Mouse (Mus musculus) embryonic facial prominence, embryonic 11.5 days (tissue): ENCODE data around the gene Adamts6. TPM values are rescaled to one million over a fixed set of nuclear protein-coding genes. Genes with fewer than 3 reads are reported as not detected.

Experiments used
- ATAC-seq: fragments of 200-750 bp; cut with Nextera tagmentation; replicated peaks from 2 replicates; pipeline ENCODE4 v1.8.0; 2017; ENCODE audit warnings: low read depth; ENCODE audit not compliant: insufficient number of reproducible peaks, low FRiP score, low TSS enrichment
- DNase-seq: peaks from one replicate; pipeline ENCODE4 v3.0.0-alpha.2; 2015; ENCODE audit warnings: low spot score
- H3K27ac ChIP-seq: fragments of 300-500 bp; sonication (generic); replicated peaks from 2 replicates; pipeline ENCODE4 v1.5.1; 2014; ENCODE audit warnings: mild to moderate bottlenecking, low read depth, low read length, control low read depth
- H3K27me3 ChIP-seq: fragments of 300-500 bp; sonication (generic); 2 replicates; pipeline ENCODE4 v1.6.1; 2014; ENCODE audit warnings: mild to moderate bottlenecking, low read length, moderate library complexity, mixed read lengths; ENCODE audit not compliant: control insufficient read depth, insufficient read depth
- H3K36me3 ChIP-seq: fragments of 300-500 bp; sonication (generic); replicated peaks from 2 replicates; pipeline ENCODE4 v1.6.1; 2014; ENCODE audit warnings: low read depth, mild to moderate bottlenecking, low read length, moderate library complexity, mixed read lengths; ENCODE audit not compliant: control insufficient read depth, insufficient read depth
- H3K4me1 ChIP-seq: fragments of 300-500 bp; sonication (generic); 2 replicates; pipeline ENCODE4 v1.6.1; 2014; ENCODE audit warnings: low read length, mixed read lengths; ENCODE audit not compliant: control insufficient read depth, insufficient read depth
- H3K4me2 ChIP-seq: fragments of 300-500 bp; sonication (generic); 2 replicates; pipeline ENCODE4 v1.6.1; 2014; ENCODE audit warnings: low read depth, mild to moderate bottlenecking, control low read depth, low read length, moderate library complexity
- H3K4me3 ChIP-seq: fragments of 300-500 bp; sonication (generic); 2 replicates; pipeline ENCODE4 v1.5.1; 2014; ENCODE audit warnings: low read depth, low read length, control low read depth
- H3K9ac ChIP-seq: fragments of 300-500 bp; sonication (generic); replicated peaks from 2 replicates; pipeline ENCODE4 v1.6.1; 2014; ENCODE audit warnings: mild to moderate bottlenecking, control low read depth, low read length
- H3K9me3 ChIP-seq: fragments of 300-500 bp; sonication (generic); replicated peaks from 2 replicates; pipeline ENCODE4 v1.6.1; 2016; ENCODE audit warnings: mild to moderate bottlenecking, low read length, inconsistent platforms, mixed read lengths; ENCODE audit not compliant: control insufficient read depth
- WGBS: fragments of 180-500 bp; shearing (Covaris S2); extraction: QIAGEN DNeasy Blood & Tissue Kit; methylation state at CpG from one replicate; pipeline ENCODE4 v1.1.7; 2014; 5-methylcytosine and 5-hydroxymethylcytosine counted together
- polyA plus RNA-seq: library from polyadenylated mRNA; unstranded; fragments of >200 nt; fragmentation: Nextera tagmentation; extraction: Ambion mirVana; gene quantifications from 2 replicates; pipeline ENCODE4 v1.2.1, GENCODE M21; 2014

Adamts6 gene
- polyA plus RNA-seq, 1 experiment from 2014 or later: 3.1 TPM

DNA sequence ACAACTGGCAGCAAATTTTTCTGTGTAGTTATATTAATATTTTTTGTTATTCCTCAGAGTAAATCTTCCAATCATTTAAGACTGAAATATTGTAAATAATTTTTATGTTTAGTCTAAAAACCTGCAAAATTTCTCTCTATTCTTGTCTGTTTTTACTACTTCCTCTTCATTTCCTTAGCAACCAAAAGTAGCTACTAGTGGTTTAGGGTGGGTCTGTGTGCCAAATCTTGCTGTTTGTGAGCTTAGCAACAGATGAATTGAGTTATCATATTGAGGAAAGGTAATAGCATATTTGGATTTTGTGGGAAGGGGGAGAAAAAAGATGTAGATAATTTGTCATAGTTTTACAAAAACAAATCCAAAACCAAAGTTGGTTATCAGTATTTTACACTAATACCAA, 1.5 kb downstream of the Adamts6 start:
- ATAC-seq: no peak
- H3K9me3 ChIP-seq: no peaks in the 10 kb centered on the region
- H3K36me3 ChIP-seq: no peaks in the 10 kb centered on the region
- no peaks in the 10 kb centered on the region for H3K4me1 ChIP-seq
- no peaks in the 10 kb centered on the region for H3K27me3 ChIP-seq
- no peak overlapping the region for H3K27ac ChIP-seq
- DNase-seq: peak; percentile 13
- H3K4me3 ChIP-seq: no peak overlapping the region
- no peak overlapping the region for H3K9ac ChIP-seq
- H3K4me2 ChIP-seq: no peak overlapping the region; the same call in 1 of the 2 replicates

- DNase-seq (no peak), ATAC-seq (no peak)
- no peaks in the 10 kb centered on the region for H3K9me3 ChIP-seq
- no peaks in the 10 kb centered on the region for H3K27me3 ChIP-seq
- no peaks in the 10 kb centered on the region for H3K36me3 ChIP-seq
- H3K4me2 ChIP-seq: no peak overlapping the region
- WGBS: 90% methylated on average over 1 of the region's 1 CpGs
- H3K4me3 ChIP-seq: no peak overlapping the region
- H3K4me1 ChIP-seq: no peaks in the 10 kb centered on the region
- no peak overlapping the region for H3K9ac ChIP-seq
- no peak overlapping the region for H3K27ac ChIP-seq
Measured at GRCm38 (mm10) chr13:104295472-104295871, 7.8 kb downstream of the Adamts6 start.

DNA sequence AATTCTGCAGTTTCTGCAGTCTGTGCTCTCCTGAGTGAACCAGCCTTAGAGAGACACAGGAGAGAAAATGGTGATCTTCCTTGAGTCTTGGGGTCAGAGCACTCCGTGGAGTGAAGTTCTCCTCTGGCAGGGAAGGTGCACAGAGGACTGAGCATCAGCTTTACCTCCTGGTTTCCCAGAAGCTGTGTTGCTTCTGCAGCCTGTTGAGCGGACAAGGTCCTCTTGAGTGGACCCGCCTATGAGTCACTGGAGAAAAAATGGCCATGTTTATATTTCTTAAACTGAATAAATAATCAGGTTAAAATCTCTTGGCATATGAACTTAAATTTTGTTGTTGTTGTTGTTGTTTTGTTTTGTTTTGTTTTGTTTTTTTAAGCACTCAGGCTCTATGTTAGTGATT, 41.7 kb downstream of the Adamts6 start:
- H3K4me3 ChIP-seq: no peak overlapping the region
- no peaks in the 10 kb centered on the region for H3K27me3 ChIP-seq
- H3K9me3 ChIP-seq: no peaks in the 10 kb centered on the region
- H3K27ac ChIP-seq: no peak overlapping the region
- H3K4me2 ChIP-seq: no peak overlapping the region
- ATAC-seq: no peak
- 91% methylated on average over 3 of the region's 3 CpGs for WGBS
- H3K4me1 ChIP-seq: no peaks in the 10 kb centered on the region
- H3K36me3 ChIP-seq: no peaks in the 10 kb centered on the region
- no peak overlapping the region for H3K9ac ChIP-seq
- no peak for DNase-seq

DNA sequence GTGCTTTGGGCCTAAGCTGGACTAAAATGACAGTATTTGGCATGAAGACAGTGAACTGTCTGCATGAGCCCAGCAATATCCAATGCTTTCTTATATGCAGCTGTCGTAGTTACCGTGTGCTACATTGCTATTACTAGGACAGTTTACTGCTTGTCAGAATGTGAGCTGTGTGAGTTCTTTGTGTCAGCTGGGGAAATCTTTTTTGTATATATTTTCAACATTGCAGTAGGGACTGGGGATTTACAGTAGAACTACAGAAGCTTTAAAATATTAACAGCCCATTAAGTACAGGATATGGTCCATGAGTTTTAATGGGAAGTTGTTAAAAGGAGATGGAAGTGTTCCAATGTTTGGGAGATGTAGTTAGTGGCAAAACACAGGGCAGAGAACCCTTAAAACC, 42.1 kb downstream of the Adamts6 start:
- DNase-seq: no peak
- no peaks in the 10 kb centered on the region for H3K36me3 ChIP-seq
- no peak overlapping the region for H3K4me2 ChIP-seq
- H3K4me1 ChIP-seq: no peaks in the 10 kb centered on the region
- no peak overlapping the region for H3K4me3 ChIP-seq
- no peak for ATAC-seq
- no peak overlapping the region for H3K9ac ChIP-seq
- H3K9me3 ChIP-seq: no peaks in the 10 kb centered on the region
- H3K27ac ChIP-seq: no peak overlapping the region
- H3K27me3 ChIP-seq: no peaks in the 10 kb centered on the region
- 90% methylated on average over 2 of the region's 2 CpGs for WGBS

- Histone ChIP-seq H3K4me1 (no peaks in the 10 kb centered on the region), H3K9ac (no peak overlapping the region), H3K4me2 (no peak overlapping the region), H3K27me3 (no peaks in the 10 kb centered on the region), H3K9me3 (no peaks in the 10 kb centered on the region), H3K27ac (no peak overlapping the region), H3K36me3 (no peaks in the 10 kb centered on the region), H3K4me3 (no peak overlapping the region)
- peak; percentile 11 for DNase-seq
- WGBS: 48% methylated on average over 5 of the region's 5 CpGs
- no peak for ATAC-seq
Measured at GRCm38 (mm10) chr13:104352590-104352989, 65.0 kb downstream of the Adamts6 start.

DNA sequence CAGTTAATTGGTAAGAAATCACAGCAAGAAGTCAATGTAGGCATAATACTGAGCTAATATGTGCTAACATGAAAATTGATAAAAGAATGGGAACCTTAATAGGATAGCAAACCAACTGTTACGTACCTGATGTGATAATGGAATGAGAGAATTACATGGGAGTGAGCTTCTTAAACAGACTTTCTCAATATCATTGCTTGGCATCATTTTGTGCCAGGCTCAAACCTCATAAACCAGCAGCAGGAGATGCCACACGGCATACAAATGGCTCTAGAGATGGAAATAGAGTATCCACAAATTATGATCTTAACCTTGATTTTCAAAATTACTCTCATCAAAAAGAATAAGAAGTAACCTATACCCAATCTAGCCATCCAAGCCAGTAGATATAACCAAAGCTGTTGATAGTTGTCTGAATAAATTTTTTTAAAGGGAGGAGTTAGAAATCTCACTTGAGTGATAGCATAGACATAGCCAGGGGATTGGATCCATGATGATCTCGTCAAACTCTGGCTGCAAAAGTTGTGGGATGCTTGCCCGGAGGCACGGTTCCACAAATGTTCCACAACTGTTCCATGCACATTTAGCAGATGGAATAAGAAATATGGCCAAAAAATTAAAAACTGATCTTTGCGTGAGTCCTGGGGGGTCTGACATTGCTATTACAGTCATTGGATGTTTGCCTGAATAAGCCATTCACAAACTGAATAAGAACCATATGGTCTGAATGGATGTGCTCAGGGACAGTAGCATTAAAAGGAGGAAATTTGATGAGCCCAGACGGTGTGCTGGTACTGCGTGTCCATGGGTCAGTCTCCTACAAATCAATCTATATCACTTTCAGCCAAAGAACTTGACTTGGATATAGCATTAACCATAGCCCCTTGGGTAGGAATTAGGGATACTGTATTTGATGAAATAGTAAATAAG, 106.1 kb downstream of the Adamts6 start:
- H3K9me3 ChIP-seq: no peaks in the 10 kb centered on the region
- WGBS: 80% methylated on average over 8 of the region's 8 CpGs
- H3K9ac ChIP-seq: no peak overlapping the region
- H3K4me1 ChIP-seq: no peaks in the 10 kb centered on the region
- no peak for ATAC-seq
- no peak overlapping the region for H3K27ac ChIP-seq
- H3K36me3 ChIP-seq: no peaks in the 10 kb centered on the region
- H3K4me3 ChIP-seq: no peak overlapping the region
- no peak overlapping the region for H3K4me2 ChIP-seq
- DNase-seq: no peak
- no peaks in the 10 kb centered on the region for H3K27me3 ChIP-seq

GRCm38 (mm10) chr13:104397814-104398213, 110.2 kb downstream of the Adamts6 start:
- DNase-seq (no peak), ATAC-seq (no peak)
- no peak overlapping the region for H3K9ac ChIP-seq
- H3K9me3 ChIP-seq: no peaks in the 10 kb centered on the region
- 77% methylated on average over 8 of the region's 8 CpGs for WGBS
- no peak overlapping the region for H3K4me3 ChIP-seq
- H3K27ac ChIP-seq: no peak overlapping the region
- no peaks in the 10 kb centered on the region for H3K27me3 ChIP-seq
- H3K4me1 ChIP-seq: no peaks in the 10 kb centered on the region
- no peaks in the 10 kb centered on the region for H3K36me3 ChIP-seq
- H3K4me2 ChIP-seq: no peak overlapping the region

GRCm38 (mm10) chr13:104432734-104433133, 145.1 kb downstream of the Adamts6 start:
- ATAC-seq (no peak), DNase-seq (no peak)
- H3K9ac ChIP-seq: no peak overlapping the region
- no peaks in the 10 kb centered on the region for H3K4me1 ChIP-seq
- no peaks in the 10 kb centered on the region for H3K36me3 ChIP-seq
- WGBS: 96% methylated on average over 2 of the region's 2 CpGs
- no peak overlapping the region for H3K4me3 ChIP-seq
- no peaks in the 10 kb centered on the region for H3K9me3 ChIP-seq
- no peak overlapping the region for H3K4me2 ChIP-seq
- H3K27me3 ChIP-seq: no peaks in the 10 kb centered on the region
- H3K27ac ChIP-seq: no peak overlapping the region
